Mouse (Mus musculus) thymus, postnatal 36 days (tissue): ENCODE measurements around the gene Prdx1.
"Not testable (repeated sequence)": the region's sequence is repeated elsewhere in the genome, so short reads cannot be mapped to it uniquely, and the experiment has no call there.

Experiments
- DNase-seq, 2 experiments: peaks; one replicate each; pipeline ENCODE4 v3.0.0; 2022; ENCODE audit warnings: mixed read lengths in 2 of 2

Prdx1 gene

DNA sequence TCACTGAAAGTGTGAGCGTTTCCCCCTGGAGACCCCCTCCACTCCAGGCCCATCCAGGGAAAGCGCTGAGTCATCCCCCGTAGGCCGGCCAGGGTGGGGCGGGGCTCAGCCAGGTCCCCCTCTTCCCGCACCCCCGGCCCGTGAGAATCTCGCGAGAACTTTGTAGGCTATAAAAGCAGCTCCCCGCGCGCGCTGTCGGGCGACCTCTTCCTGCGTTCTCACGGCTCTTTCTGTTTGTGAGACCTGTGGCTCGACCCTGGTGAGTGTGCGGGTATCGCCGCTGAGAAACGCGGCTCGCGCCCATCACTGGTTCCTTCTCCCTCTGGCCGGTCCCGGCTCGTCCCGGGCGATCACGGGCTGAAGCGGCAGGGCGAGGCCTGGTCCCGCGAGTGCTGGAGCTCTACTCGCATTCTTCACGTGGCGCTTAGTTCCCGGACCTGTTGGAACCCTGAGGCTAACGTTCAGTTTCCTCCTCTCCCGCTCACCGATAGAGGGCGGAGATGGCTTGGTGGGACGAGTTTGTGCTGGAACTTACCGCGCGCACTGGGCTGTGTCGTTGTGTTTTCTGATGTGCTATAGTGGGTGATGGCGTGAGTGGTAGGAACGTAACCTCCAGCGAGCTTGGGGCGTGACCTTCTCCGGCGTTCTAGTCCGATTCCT, at the start of gene Prdx1:
Gene Prdx1, plus strand, starts transcription at position 143 of the 660 bp plus-strand sequence.
- DNase-seq: peak; percentile 95 to 98

DNA sequence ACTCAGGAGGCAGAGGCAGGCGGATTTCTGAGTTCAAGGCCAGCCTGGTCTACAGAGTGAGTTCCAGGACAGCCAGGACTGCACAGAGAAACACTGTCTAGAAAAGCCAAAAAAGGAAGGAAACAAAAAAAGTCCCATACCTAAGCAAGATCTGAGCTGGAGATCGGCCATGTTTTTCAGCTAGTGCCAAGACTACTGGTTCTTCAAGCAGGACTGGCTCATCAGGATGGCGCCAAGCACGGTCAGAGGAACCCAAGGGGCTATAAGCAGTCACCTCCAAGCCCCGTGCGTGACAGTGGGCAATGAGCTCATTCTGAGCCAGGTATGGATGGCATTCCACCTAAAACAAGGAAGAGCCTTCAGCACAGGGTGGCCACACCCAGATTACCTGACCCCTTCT, 46.5 kb upstream of the Prdx1 start:
- no peak for DNase-seq

DNA sequence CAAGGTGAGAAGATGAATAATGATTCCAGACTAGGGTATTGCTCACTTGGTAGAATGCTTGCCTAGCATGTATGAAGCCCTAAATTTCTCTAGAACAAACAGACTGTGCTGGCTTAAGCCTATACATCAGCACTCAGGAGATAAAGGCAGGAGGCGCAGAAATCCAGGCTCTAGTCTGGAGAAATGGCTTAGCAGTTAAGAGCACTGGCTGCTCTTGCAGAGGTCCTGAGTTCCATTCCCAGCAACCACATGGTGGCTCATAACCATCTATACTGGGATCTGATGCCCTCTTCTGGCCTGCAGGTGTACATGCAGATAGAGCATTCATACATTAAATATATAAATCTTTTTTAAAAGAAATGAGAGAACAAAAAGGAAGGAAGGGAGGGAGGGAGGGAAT, 43.3 kb upstream of the Prdx1 start:
- DNase-seq: no peak

DNA sequence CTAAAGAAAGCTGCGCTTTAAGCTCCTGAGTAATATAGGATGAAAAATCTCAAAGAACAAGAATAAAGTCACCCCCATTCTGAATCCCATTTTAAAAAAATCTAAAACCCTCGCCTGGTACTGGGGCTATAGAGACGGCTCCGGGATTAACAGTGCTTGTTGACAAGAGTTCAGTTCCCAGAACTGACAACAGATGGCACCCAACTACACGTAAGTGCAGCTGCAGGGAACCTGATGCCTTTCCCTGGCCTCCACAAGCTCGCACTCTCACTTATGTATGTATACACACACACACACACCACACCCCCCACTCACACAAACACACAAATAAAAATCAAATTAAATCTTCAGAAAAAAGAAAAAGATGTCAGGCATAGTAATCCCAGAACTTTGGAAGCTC, 41.0 kb upstream of the Prdx1 start:
- peak; percentile 6 to 9 for DNase-seq

DNA sequence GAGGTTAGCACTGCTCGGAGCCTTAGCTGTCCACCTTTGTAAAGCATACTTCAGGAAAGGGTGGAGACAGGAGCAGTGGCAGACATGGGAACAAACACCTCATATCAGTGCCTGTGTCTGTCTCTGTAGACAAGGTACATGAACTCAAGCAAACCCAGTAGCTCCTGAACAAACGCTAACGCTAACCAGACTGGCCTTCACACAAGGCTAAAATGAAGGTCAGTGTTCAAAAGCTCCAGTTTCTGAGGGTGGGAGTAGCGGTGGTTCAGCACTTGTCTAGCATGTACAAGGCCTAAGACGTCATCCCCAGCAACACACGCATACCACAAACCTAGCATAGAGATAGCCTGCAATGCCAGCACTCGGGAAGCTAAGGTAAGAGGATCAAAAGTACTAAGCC, 39.7 kb upstream of the Prdx1 start:
- DNase-seq: no peak

DNA sequence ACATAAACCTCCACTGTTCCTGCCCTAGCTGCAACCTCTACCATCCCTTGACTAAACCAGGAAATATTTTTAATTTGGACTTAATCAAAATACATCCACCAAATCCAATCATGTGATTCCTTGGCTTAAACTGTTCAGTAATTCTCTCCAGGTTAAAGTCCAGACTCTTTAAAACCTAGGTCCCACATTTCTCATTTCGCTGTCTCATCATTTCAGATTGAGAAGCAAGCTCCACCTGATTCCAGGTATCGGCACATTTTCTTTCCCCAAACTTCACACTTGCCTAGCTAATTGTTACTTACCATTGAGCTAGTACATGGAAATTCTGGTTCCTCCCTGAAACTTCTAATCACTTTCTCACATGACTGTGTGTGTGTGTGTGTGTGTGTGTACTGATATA, 35.9 kb upstream of the Prdx1 start:
- DNase-seq: no peak

DNA sequence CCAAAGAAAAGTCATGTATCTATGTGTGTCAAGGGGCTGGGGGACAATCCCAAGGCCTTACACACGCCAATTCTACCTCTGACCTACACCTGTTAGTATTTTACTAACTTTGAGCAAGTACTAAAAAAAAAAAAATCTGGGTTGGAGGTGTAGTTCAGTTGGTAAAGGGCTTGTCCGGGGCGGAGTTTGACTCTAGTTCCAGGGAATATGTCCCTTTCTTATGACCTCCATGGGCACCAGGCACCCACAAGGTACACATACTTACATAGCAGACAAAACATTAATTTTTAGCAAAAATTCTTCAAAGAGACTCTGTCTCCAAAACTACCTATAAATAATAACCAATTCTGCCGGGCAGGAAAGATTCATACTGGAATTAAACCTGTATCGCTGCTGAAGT, 35.0 kb upstream of the Prdx1 start:
- no peak for DNase-seq

DNA sequence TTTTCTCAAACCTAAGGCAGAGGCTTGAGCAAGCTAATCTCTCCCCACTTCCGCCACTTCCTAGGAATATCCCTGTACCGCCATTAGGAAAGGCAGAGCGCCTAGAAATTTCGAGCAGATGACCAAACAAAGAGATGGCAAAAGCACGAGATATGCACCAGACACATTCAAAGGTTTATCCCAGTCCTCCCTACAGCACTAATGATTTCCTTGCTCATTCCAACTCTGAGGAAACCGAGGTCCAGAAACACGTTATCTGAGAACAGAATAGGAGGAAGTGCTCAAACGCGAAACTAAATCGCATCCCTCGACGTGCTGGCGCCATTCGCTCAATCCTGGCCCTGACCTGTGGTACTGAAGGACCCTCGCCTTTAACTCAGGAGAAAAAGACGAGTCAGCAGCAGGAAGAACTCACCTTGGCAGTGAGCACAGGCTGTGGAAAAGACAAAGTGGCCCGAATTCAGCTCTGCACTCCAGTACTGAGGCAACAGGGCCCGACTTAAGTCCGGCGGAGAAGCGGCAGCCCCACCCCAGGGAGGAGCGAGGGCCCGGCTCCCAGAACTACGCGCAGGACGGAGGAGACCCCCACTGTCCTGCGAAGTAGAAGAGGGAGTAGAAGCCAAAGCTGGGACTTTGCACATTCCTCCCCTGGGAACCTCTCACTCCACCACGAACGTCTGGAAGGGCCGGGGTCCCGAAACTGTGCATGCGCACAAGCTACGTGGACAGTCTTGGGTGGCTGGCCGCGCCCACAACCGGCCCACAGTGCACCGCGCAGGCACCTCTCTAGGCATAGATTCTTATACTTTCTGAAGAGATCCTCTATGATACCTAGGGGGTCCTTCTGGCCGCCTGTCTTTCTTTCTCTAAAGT, 34.2 kb upstream of the Prdx1 start, which contains the start of gene Akr1a1:
Gene Akr1a1, minus strand, starts transcription at position 757 of the 873 bp plus-strand sequence.
- peak; percentile 89 to 90 for DNase-seq

DNA sequence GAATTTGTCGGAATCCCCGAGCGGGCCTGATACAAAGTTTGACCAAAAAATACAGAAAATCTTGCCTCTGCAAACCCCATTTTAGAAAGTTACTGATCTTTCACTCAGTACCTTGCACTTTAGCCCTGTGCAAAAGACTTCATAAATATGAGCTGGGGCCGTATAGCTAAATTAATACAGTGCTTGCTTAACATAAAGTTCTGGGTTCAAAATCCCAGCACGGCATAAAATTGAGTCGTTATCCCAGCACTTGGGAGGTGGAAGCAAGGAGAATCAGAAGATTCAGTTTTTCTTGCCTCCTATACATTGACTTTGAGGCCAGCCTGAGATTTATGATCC, 33.6 kb upstream of the Prdx1 start:
- DNase-seq: no peak

DNA sequence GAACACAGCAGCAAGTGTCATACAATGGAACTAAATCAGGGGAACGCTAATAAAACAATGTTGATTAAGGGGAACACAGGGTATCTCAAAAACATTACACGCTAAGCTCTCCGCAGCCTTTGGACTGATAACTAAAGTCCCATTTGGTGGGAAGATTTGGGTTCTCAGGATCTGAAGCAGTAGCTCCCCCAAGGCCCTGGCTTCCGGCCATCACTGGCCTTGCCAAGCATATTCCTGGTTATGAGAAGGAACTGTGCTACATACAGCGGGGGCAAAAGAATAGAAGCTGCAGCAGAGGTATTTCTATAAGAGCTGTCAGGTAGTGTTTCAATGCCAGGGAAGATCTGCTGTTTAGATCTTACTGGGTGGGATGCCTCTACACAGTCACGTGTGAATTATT, 32.1 kb upstream of the Prdx1 start:
- DNase-seq: no peak

DNA sequence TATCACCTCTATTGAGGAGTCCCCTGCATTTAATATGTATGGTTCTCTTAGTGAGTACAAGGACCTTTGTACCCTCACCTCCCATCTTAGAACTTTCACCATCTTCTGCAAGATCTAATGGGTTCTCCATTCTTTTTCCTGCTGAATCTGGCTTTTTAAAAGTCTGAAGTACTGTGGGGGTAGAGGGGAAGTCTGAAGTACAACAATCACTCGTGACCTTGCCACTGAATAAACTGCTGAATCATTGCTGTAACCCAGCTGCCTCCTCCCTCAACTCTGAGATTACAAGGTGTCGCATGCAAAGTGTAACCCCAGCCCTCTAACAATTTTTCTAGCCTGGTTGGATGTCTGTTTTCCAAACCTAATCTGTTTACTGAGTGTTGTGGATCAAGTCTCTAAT, 30.2 kb upstream of the Prdx1 start:
- DNase-seq: no peak

DNA sequence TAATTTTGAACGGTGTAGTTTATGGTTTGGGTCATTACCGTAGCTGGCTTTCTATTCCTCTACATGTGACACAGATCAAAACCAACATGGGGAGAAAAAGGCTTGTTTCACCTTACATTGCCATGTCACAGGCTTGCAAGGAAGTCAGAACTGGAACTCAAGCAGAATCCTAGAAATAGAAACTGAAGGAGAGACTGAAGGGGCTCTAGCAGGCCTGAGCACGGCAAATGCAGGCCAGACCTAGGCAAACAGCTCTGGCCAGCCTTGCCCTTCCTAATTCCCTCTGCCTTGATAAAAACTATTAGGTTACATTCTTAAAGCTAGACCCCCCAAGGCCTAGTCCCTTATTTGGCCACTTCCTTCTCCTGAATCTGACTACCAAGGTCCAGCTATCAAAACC, 29.7 kb upstream of the Prdx1 start:
- no peak for DNase-seq

DNA sequence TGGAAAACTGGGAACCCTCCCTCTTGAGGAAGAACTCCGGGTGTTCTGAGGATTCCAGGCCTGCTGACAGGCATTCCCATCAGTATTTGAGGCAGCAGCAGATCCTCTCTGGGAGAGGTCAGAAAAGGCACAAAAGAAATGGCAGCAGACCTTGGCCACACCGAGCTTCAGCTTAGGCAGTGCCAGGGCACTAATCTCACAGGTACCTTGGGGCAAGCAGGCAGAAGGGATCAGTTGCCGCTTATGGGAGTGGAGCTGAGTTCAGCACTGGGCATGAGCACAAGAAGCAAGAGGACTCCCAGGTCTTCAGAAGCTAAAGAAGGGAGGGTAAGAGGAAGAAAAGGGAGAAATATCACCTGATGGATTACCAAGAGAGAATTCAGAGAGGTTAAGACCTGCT, 27.4 kb upstream of the Prdx1 start:
- no peak for DNase-seq

DNA sequence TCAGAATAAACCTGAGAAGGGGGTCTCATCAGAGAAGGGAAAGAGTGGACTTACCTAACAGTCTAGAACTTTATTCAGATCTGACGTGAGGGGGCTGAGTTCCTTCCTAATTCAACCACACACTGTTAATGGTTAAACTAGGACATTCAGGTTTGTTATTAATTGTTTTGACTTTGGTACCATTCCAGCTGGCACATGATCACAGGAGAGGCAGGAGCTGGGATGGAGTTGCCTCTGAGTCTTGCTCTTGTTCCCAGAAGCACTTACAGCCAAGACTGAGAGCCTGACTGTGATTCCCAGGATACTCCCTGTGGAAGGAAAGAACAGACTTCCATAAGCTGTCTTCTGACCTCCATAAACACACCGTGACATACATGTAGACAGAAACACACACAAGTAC, 25.9 kb upstream of the Prdx1 start:
- DNase-seq: no peak

DNA sequence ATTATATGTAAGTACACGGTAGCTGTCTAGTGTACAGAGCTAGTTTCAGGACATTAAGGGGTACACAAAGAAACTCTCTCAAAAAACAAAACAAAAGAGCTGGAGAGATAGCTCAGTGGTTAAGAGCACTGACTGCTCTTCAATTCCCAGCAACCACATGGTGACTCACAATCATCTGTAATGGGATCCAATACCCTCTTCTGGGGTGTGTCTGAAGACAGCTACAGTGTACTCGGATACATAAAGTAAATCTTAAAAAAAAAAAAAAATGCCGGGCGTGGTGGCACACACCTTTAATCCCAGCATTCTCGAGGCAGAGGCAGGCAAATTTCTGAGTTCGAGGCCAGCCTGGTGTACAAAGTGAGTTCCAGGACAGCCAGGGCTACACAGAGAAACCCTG, 25.4 kb upstream of the Prdx1 start:
- not testable (repeated sequence) for DNase-seq

DNA sequence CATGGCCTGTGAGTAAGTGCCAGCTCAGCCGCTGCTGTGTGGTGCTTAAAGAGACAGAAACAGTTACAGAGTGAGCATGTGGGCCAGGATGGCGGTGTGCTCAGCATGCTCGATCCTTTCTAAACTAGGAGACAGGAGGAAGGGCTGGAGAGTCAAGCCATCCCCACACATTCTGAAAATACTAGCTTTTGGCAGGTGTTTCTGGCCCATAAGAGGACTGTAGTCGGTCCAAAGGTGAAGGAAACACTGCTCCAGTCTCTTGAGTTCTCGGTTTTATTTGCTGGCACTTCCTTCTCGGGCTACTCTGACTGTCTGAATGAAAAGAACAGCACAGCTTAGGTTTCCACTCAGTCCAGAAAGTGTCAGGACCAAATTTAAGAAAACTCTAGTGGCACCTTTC, 24.5 kb upstream of the Prdx1 start:
- DNase-seq: no peak

DNA sequence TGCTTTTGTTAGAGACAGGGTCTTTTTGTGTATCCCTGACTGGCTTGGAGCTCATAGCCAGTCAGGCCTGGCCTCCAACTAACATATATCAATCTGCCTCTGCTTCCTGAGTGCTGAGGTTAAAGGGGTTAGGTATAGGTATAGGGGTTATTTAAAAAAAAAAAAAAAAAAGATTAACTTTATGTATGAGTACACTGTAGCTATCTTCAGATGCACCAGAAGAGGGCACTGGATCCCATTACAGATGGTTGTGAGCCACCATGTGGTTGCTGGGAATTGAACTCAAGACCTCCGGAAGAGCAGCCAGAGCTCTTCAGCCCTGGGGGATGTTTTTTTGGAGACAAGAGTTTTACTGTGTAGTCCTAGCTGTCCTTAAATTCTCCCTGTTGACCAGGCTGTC, 23.3 kb upstream of the Prdx1 start:
- no peak for DNase-seq

DNA sequence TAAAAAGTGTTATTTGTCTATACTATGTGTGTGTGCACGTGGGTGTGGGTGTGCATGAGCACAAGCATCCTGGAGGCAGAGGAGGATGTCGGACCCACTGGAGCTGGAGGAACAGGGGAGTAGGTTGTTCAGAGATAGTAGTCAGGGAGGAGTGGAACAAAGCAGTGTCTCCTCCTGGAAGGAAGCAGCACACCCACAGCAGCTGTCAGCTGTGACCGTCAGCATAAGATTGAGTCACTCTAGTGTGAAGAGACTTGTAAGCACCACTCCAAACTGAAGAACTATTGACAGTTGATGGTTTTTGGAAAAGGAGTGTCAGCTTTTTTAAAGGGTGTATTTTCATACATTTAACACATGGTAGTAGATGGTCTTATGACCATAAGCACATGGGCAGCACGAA, 18.7 kb upstream of the Prdx1 start:
- no peak for DNase-seq

DNA sequence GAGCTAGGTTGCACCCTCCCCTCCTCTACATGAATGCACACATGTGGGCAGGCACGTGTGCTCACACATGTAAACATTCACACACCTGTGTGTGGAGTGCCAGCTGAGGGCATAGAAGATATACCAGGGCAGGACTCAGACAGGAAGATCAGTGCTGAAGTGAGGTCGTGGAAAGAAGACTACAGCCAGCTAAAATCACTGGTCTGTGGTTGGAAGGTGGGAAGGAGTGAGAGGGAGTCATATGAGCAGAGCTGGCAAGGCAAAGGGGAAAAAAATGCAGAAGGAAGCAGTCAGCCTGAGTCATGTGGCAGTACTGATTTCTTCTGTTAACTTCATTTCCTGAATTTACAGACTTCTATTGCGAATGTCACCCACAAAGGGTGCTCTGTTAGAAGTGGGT, 17.2 kb upstream of the Prdx1 start:
- no peak for DNase-seq

DNA sequence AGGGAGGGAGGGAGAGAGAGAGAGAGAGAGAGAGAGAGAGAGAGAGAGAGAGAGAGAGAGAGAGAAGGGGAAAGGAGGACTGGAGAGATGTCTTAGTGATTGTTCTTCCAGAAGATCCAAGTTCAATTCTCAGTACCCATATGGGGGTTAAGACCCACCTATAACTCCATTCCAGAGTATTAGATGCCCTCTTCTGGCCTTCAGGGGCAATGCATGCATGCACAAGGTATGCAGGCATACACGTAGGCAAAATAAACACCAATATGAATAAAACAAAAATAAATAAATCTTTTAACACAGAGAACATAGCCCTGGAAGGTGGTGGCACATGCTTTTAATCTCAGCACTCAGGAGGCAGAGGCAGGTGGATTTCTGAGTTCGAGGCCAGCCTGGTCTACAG, 16.1 kb upstream of the Prdx1 start:
- peak; percentile 13 to 26 for DNase-seq

DNA sequence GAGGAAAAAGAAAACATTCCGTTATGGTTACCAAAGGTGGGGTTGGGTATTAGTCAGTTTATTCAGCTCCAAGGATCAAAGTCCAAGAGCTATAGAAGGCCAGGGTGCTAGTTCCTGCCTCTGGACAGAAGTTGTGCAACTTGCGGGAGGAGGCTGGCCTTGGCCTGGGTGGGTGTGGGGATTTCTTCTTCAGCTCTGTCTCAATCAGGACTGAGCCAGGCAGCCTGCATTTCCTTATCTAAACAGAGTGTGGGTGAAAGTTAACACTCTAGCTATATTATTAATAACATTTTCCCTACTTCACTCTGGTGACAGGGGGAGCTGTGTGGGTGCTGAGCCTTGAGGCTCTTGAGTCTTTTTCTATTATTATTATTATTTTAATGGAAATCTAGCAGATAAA, 12.6 kb upstream of the Prdx1 start:
- no peak for DNase-seq

DNA sequence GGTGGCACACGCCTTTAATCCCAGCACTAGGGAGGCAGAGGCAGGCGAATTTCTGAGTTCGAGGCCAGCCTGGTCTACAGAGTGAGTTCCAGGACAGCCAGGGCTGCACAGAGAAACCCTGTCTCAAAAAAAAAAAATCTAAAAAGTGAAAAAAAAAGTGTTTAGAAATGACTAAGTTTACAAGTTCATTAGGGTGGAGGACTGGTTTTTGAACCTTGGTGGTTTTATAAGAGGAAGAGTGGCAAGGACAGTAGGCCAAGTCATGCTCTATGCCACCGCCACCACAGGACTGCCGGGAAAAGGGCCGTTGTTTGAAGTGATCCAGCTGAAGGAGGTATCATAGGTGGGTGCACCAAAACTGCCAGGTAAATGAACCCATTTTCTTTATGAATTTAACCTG, 10.6 kb upstream of the Prdx1 start:
- not testable (repeated sequence) for DNase-seq

DNA sequence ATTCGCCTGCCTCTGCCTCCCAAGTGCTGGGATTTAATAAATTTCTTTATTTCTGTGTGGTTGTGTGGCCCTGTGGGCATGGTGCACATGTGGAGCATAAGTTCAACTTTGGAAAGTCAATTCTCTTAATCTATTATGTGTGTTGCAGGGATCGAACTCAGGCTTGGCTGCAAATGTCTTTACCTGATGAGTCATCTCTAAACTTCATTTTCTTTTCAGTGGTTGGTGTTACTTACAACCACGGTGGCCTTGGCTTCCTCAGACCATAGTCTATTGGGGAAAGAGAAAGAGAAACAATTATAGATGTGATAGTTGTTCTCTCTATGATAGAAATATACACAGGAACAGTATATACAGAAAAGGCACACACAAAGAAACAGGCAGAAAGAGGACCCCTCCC, 9.3 kb upstream of the Prdx1 start:
- DNase-seq: no peak

DNA sequence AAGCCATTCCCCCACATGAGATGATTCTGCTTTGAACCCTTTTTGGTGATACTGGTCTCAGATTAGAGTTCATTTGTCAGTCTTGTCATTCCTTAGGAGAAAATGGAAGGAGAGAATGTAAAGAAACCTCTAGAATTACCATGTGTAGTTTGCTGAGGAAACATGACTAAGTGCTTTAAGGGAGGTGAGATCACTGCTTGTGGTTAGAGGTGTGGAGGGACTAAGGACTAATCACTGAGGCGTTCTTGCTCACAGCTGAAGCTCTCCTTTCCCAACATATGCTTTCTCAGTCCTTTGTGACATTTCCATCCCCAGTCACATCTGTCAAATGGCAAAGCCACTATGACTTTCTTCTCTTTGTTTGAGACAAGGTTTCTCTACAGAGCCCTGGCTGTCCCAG, 7.5 kb upstream of the Prdx1 start:
- no peak for DNase-seq

DNA sequence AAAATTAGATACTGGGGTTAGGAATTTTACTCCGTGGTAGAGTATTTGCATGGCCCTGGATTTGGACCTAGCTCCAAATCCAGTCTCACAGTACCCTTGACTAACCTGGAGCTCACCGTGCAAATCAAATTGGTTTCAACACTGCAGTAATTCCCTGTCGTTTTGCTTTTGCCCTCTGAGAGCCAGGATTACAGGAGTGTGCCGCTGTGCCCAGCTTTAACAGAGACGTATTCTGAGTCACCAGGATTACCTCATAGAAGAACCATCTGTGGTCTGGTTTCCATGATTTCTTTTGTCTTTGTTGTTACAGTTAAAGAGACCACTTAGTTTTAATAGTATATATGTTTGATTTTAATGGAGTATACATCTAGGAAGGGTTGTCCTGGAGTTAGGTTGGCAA, 6.2 kb upstream of the Prdx1 start:
- DNase-seq: no peak
